Mouse (Mus musculus) small intestine, adult 2 months (tissue): ENCODE data around the gene Clec16a. TPM values are rescaled to one million over a fixed set of nuclear protein-coding genes. Genes with fewer than 3 reads are reported as not detected.

ENCODE experiments used
- H3K27ac ChIP-seq: fragments of 200-500 bp; 2 replicates; pipeline ENCODE4 v1.5.1; 2012; ENCODE audit warnings: low read depth, low read length, control low read depth, inconsistent platforms; ENCODE audit not compliant: insufficient read depth
- H3K27me3 ChIP-seq: fragments of 200-500 bp; 2 replicates; pipeline ENCODE4 v1.6.1; 2012; ENCODE audit warnings: mild to moderate bottlenecking, moderate library complexity, low read length, inconsistent platforms; ENCODE audit not compliant: control insufficient read depth, insufficient read depth
- H3K36me3 ChIP-seq: fragments of 200-500 bp; 2 replicates; pipeline ENCODE4 v1.6.1; 2012; ENCODE audit warnings: mild to moderate bottlenecking, low read length, control low read depth, inconsistent platforms; ENCODE audit not compliant: control insufficient read depth, insufficient read depth
- H3K4me1 ChIP-seq: fragments of 200-500 bp; 2 replicates; pipeline ENCODE4 v1.6.1; 2012; ENCODE audit warnings: low read length, inconsistent platforms, mixed read lengths; ENCODE audit not compliant: control insufficient read depth, insufficient read depth, insufficient read length
- H3K4me3 ChIP-seq: fragments of 200-500 bp; 2 replicates; pipeline ENCODE4 v1.5.1; 2012; ENCODE audit warnings: low read depth, mild to moderate bottlenecking, control low read depth, inconsistent platforms, low read length, moderate library complexity
- CTCF ChIP-seq: fragments of 200-500 bp; IDR thresholded peaks from 2 replicates; pipeline ENCODE4 v1.5.1; 2012; ENCODE audit warnings: low read depth, mild to moderate bottlenecking, control low read depth, inconsistent platforms, low read length, moderate library complexity, mixed read lengths; ENCODE audit not compliant: insufficient replicate concordance, insufficient read length; ENCODE audit errors: extremely low read depth
- POLR2A ChIP-seq: fragments of 200-500 bp; IDR thresholded peaks from 2 replicates; pipeline ENCODE4 v1.6.1; 2012; ENCODE audit warnings: low read depth, mild to moderate bottlenecking, control low read depth, inconsistent platforms, low read length, moderate library complexity
- whole genome bisulfite sequencing: fragments of 180-500 bp; shearing (Covaris S2); methylation state at CpG from one replicate; pipeline ENCODE4 v1.1.7; 2018; 5-methylcytosine and 5-hydroxymethylcytosine counted together
- polyA plus RNA-seq: library from polyadenylated mRNA; depleted of rRNA; stranded (reverse); fragments of >200 nt; gene quantifications from 2 replicates; pipeline ENCODE4 v1.2.3, GENCODE M21; 2012

Gene Clec16a
- polyA plus RNA-seq, 1 experiment = 14.3 TPM

DNA sequence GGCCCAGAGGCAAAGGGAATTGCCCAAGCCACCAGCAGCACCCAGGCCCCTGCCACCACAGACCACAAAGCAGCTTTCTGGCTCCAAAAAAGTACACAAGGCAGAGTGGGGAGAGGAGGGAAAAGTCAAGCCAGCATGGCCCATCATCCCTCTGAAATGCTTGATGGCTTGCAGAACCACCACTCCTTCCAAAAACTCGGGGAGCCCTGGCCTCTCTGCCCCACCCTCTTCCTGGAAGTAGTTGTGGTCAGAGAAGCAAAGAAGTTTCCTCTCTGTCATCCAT, 238.0 kb downstream of the Clec16a start:
- Histone ChIP-seq H3K27ac (no peak overlapping the region), H3K36me3 (peaks cover 6% of the 10 kb centered on the region), H3K4me3 (peak overlapping the region; percentile 33), H3K4me1 (peaks cover 22% of the 10 kb centered on the region), H3K27me3 (no peaks in the 10 kb centered on the region)
- TF ChIP-seq POLR2A (no peak), CTCF (no peak)
- 31% methylated on average over 1 of the region's 1 CpGs for WGBS

DNA sequence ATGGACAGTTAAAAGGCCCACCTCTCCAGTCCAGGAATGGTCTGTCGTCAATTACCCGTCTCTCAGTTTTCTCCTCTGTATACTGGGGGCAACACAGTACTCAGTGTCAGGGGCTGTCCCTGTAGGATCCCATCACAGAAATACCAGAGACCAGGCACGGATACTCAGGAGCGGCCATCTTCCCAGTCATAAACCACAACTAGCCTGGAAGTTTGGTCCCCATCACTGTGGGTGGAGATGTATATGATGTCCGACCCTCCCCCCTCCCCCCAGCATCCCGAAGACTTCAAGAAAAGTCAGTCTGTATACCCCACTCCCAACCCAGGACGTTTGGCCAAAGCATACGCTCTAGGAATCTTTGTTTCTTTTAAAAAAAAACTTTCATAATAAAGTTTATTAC, 238.3 kb downstream of the Clec16a start:
- peaks cover 24% of the 10 kb centered on the region for H3K4me1 ChIP-seq
- TF ChIP-seq POLR2A (no peak), CTCF (no peak)
- no peak overlapping the region for H3K27ac ChIP-seq
- no peaks in the 10 kb centered on the region for H3K27me3 ChIP-seq
- H3K4me3 ChIP-seq = peak overlapping the region; percentile 33
- peaks cover 6% of the 10 kb centered on the region for H3K36me3 ChIP-seq
- 80% methylated on average over 8 of the region's 8 CpGs for WGBS

DNA sequence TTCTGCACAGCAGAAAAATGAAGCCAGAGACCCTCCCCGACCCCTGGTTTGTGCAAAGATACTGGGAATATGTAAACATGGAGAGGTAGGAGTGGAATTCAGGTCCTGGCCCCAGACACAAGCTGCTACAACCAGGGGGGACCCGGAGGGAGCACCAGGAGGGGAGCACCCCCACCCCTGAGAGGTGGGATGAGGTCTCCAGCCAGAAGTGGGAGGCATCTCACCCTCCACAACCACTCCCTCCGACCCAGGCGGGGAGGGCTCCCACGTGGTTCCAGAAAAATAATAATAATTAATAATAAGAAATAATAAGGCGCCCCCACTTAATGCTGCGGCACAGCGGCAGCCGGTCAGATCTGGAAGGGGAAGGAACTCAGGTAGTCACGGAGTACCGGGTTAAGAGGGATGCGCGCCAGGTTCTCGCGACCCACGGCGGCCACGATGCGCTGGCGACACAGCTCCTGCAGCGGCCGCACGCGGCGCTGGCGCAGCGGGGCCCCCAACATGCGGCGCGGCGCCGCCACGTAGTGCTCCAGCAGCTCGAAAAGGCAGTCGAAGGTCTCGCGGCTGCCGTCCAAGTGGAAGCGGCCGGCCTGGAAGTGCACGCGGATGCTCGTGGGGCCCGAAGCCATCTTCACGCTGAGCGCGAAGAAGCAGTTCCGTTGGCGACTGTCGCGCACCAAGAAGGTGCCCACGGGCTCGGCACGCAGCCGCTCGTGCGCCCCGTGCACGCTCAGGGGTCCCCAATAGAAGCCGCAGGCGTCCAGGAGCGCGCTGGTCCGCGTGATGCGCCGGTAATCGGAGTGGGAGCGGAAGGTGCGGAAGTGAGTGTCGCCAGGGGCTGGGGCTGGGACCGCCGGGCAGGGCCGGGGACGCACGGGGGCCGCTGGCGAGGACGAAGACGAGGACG, 239.0 kb downstream of the Clec16a start:
- Histone ChIP-seq H3K4me1 (peaks cover 24% of the 10 kb centered on the region), H3K27ac (peak overlapping the region; percentile 13; the same call in 1 of the 2 replicates), H3K27me3 (no peaks in the 10 kb centered on the region), H3K36me3 (peaks cover 6% of the 10 kb centered on the region), H3K4me3 (peak overlapping the region; percentile 75)
- no peak for TF ChIP-seq POLR2A
- no peak for TF ChIP-seq CTCF
- WGBS = 3% methylated on average over 81 of the region's 81 CpGs

DNA sequence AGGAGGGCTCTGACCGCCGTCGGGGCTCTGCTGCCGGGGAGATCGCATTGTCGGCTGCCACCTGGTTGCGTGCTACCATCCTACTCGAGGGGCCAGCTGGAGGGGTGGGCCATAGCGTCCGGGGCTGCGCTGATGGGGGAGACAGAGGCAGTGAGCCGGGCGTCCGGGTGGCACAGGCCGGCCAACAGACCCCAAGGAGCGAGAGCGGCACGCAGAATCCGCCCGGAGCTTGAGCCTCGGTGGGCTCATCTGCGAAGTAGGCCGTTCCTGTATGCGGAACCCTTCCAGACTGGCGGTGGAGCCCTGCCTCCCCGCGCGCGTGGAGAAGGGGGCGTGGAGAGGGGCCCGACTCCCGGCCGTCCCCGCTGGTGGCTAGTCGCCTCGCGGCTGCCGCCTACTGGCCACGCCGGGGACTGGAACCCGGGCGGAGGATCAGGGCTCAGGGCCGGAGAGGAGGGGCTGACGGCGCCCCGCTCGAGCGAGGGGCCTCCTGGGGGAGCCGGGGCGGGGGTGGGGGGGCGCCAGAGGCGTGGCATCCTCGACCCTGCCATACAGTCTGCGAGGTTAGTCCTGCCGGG, 239.7 kb downstream of the Clec16a start:
- Histone ChIP-seq H3K27ac (peak overlapping the region; percentile 59), H3K4me1 (peaks cover 24% of the 10 kb centered on the region), H3K4me3 (peak overlapping the region; percentile 75), H3K27me3 (no peaks in the 10 kb centered on the region), H3K36me3 (peaks cover 6% of the 10 kb centered on the region)
- TF ChIP-seq CTCF (peak; percentile 73), POLR2A (no peak)
- under 1% methylated on average over 55 of the region's 55 CpGs for WGBS

DNA sequence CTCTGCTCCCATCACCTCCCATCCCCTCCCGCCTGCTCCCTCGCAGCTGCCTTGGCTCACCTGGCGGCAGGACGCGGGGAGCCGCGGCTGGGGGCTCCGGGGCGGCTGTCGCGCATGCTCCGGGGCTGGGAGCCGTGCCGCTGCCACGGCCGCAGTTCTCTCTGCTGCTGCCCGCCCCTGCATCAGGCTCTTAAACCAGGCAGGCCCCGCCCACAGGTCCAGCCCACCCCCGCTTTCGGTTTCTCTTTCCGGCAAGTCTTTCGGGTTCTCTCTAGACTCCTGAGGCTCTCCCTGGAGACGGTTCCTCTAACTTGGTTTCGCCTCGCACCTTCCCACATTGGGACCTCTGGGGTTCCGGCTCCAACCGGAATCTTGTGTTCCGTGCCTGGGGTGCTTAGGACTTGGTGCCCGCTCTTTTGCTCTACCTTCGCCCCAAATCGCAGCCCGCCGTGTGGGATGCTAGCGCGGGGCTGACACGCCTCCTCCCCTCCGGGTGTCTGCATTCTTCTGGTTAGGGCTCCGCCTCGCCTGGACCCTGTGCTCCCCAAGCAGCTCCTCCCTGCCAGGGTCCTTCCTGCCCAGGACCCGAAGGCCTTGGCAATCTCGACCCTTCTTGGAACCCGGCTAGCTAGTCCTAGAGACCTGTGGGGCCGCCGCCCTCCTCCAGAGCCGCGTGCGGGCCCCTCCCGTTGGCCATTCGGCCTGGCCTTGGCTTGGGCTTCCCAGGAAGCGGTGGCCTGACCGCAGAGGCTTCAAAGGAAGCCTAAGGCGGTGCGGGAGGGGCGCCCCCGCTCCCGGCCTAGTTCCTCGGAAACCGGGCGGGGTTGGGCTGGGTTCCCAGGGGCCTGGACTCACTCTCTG, 240.5 kb downstream of the Clec16a start, which contains the start of gene Socs1:
Gene Socs1, minus strand, starts transcription at position 166 of the 861 bp plus-strand sequence.
- peak; percentile 99 for TF ChIP-seq POLR2A
- no peak for TF ChIP-seq CTCF
- peak within 1 kb of the TSS; percentile 75 for H3K4me3 ChIP-seq
- H3K27me3 ChIP-seq = no peaks in the 10 kb centered on the region
- H3K36me3 ChIP-seq = peaks cover 6% of the 10 kb centered on the region
- under 1% methylated on average over 59 of the region's 59 CpGs for WGBS
- peak within 1 kb of the TSS; percentile 98 for H3K27ac ChIP-seq
- peaks cover 24% of the 10 kb centered on the region for H3K4me1 ChIP-seq

DNA sequence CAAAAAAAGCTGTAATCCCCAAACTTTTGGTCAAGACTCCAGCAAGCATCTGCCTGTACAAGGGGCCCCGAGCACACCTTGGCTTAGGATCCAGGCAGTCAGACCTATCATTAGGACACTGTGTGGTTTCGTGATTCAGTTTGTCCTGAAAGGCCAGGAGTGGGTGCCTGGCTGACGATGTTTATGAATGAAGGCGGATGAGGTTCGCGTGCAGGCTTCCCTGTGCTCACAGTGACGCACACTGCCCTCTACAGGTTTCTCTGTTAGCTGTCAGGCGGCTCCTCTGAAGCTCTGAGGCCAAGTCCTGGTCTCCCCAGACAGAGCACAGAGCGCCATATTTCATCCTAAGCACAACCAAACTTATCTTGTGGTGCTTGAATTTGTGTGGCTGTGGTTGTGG, 241.1 kb downstream of the Clec16a start:
- H3K27ac ChIP-seq = peak overlapping the region; percentile 98
- WGBS = under 1% methylated on average over 9 of the region's 9 CpGs
- TF ChIP-seq POLR2A = peak; percentile 36
- peak; percentile 88 for TF ChIP-seq CTCF
- peak overlapping the region; percentile 75 for H3K4me3 ChIP-seq
- peaks cover 6% of the 10 kb centered on the region for H3K36me3 ChIP-seq
- peaks cover 24% of the 10 kb centered on the region for H3K4me1 ChIP-seq
- no peaks in the 10 kb centered on the region for H3K27me3 ChIP-seq
